Mouse (Mus musculus): Measurements from ENCODE around the gene Tspan17.

DNA sequence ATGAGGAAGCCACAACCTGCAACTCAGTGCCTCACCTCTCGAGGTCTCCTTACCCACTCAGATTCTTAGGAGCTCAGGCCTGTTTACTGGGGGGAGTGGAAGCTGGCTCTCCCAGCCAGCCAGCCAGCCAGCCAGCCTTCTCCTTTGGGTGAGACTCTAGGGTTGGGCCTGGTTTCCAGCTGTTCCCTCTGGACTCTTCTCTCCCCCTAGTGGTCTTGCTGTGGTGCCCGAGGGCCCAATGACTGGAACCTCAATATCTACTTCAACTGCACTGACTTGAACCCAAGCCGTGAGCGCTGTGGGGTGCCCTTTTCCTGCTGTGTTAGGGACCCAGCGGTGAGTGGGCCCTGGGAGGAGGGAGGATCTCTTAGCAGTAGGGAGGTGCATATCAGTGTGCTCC is 5.7 kb downstream of the Tspan17 start:
- TF ChIP-seq POLR2A (IDR thresholded peaks at IDR 0.05; ENCODE audit: low read depth, low read length) (no peak), CTCF (conservative IDR thresholded peaks at IDR 0.05; ENCODE audit: insufficient read depth, insufficient read length, low read depth, low read length) (no peak)
